Mouse (Mus musculus): Measurements from ENCODE around the gene Sstr5. TPM values are rescaled to one million over a fixed set of nuclear protein-coding genes. Genes with fewer than 3 reads are reported as not detected.
A peak's percentile ranks its signal among the peaks of the same experiment; 100 is the strongest.

Sstr5 gene
- polyA plus RNA-seq (2016; fragmentation: Nextera tagmentation; extraction: Ambion mirVana): 1.1 and 1.5 TPM in 2 replicates

- no peak for DNase-seq (ENCODE audit: low spot score)
- Histone ChIP-seq H3K27ac (peak within 1 kb of the TSS; percentile 65), H3K4me1 (peaks cover 42% of the 10 kb centered on the region), H3K36me3 (no peaks in the 10 kb centered on the region), H3K9me3 (no peaks in the 10 kb centered on the region), H3K27me3 (ENCODE audit: insufficient read depth, poor library complexity, severe bottlenecking) (peaks cover 87% of the 10 kb centered on the region), H3K4me3 (peak within 1 kb of the TSS; percentile 57)
- WGBS: 1% methylated on average over 17 of the region's 28 CpGs
Observed at GRCm38 (mm10) chr17:25497013-25497412, at the start of gene Sstr5. TSS of gene Sstr5 (minus strand) at chr17:25497288.

GRCm38 (mm10) chr17:25541768-25542167 lies 44.7 kb upstream of the Sstr5 start:
- H3K4me1 ChIP-seq: peaks cover 19% of the 10 kb centered on the region
- 84% methylated on average over 4 of the region's 4 CpGs for WGBS
- H3K36me3 ChIP-seq: no peaks in the 10 kb centered on the region
- no peak overlapping the region for H3K27ac ChIP-seq
- peaks cover 13% of the 10 kb centered on the region; the same call in 1 of the 2 replicates for H3K27me3 ChIP-seq (ENCODE audit: insufficient read depth, poor library complexity, severe bottlenecking)
- H3K9me3 ChIP-seq: no peaks in the 10 kb centered on the region
- DNase-seq (ENCODE audit: low spot score): no peak
- no peak overlapping the region for H3K4me3 ChIP-seq

GRCm38 (mm10) chr17:25540731-25541130 lies 43.6 kb upstream of the Sstr5 start:
- peaks cover 15% of the 10 kb centered on the region; the same call in 1 of the 2 replicates for H3K27me3 ChIP-seq (ENCODE audit: insufficient read depth, poor library complexity, severe bottlenecking)
- no peaks in the 10 kb centered on the region for H3K36me3 ChIP-seq
- 74% methylated on average over 5 of the region's 5 CpGs for WGBS
- no peak for DNase-seq (ENCODE audit: low spot score)
- H3K9me3 ChIP-seq: no peaks in the 10 kb centered on the region
- no peak overlapping the region for H3K4me3 ChIP-seq
- H3K27ac ChIP-seq: 0 out of 2 replicates have a peak overlapping the region, but pooled peaks have one; percentile 82
- peaks cover 18% of the 10 kb centered on the region for H3K4me1 ChIP-seq

GRCm38 (mm10) chr17:25538945-25539875 lies 42.1 kb upstream of the Sstr5 start:
- peak; percentile 83 for DNase-seq (ENCODE audit: low spot score)
- WGBS: 40% methylated on average over 27 of the region's 27 CpGs
- H3K9me3 ChIP-seq: no peaks in the 10 kb centered on the region
- H3K27me3 ChIP-seq (ENCODE audit: insufficient read depth, poor library complexity, severe bottlenecking): peaks cover 25% of the 10 kb centered on the region; the same call in 1 of the 2 replicates
- H3K4me3 ChIP-seq: peak overlapping the region; percentile 35
- H3K36me3 ChIP-seq: no peaks in the 10 kb centered on the region
- peak overlapping the region; percentile 82 for H3K27ac ChIP-seq
- peaks cover 18% of the 10 kb centered on the region for H3K4me1 ChIP-seq

- Histone ChIP-seq H3K27ac (peak overlapping the region; percentile 13; the same call in 1 of the 2 replicates), H3K27me3 (ENCODE audit: insufficient read depth, poor library complexity, severe bottlenecking) (peaks cover 23% of the 10 kb centered on the region; the same call in 1 of the 2 replicates), H3K9me3 (no peaks in the 10 kb centered on the region), H3K4me1 (peaks cover 8% of the 10 kb centered on the region; the same call in 1 of the 2 replicates), H3K36me3 (no peaks in the 10 kb centered on the region), H3K4me3 (no peak overlapping the region)
- no peak for DNase-seq (ENCODE audit: low spot score)
- 61% methylated on average over 8 of the region's 8 CpGs for WGBS
Observed at GRCm38 (mm10) chr17:25530357-25531022, 33.4 kb upstream of the Sstr5 start.

GRCm38 (mm10) chr17:25522080-25522479 lies 25.0 kb upstream of the Sstr5 start:
- 77% methylated on average over 12 of the region's 12 CpGs for WGBS
- H3K27me3 ChIP-seq (ENCODE audit: insufficient read depth, poor library complexity, severe bottlenecking): peaks cover 45% of the 10 kb centered on the region
- H3K36me3 ChIP-seq: no peaks in the 10 kb centered on the region
- H3K27ac ChIP-seq: no peak overlapping the region
- H3K4me1 ChIP-seq: peaks cover 15% of the 10 kb centered on the region
- no peaks in the 10 kb centered on the region for H3K9me3 ChIP-seq
- no peak for DNase-seq (ENCODE audit: low spot score)
- no peak overlapping the region for H3K4me3 ChIP-seq

GRCm38 (mm10) chr17:25520492-25520891 lies 23.4 kb upstream of the Sstr5 start:
- peaks cover 20% of the 10 kb centered on the region for H3K4me1 ChIP-seq
- H3K27ac ChIP-seq: peak overlapping the region; percentile 52; the same call in 1 of the 2 replicates
- no peak for DNase-seq (ENCODE audit: low spot score)

GRCm38 (mm10) chr17:25519511-25519910 lies 22.4 kb upstream of the Sstr5 start:
- H3K4me1 ChIP-seq: peaks cover 20% of the 10 kb centered on the region
- no peak overlapping the region for H3K4me3 ChIP-seq
- H3K9me3 ChIP-seq: no peaks in the 10 kb centered on the region
- no peak for DNase-seq (ENCODE audit: low spot score)
- H3K27me3 ChIP-seq (ENCODE audit: insufficient read depth, poor library complexity, severe bottlenecking): peaks cover 41% of the 10 kb centered on the region
- 85% methylated on average over 5 of the region's 5 CpGs for whole genome bisulfite sequencing
- H3K36me3 ChIP-seq: no peaks in the 10 kb centered on the region
- no peak overlapping the region for H3K27ac ChIP-seq

More at GRCm38 (mm10) chr17:25520492-25520891, 23.4 kb upstream of the Sstr5 start:
- Histone ChIP-seq H3K4me3 (0 out of 2 replicates have a peak overlapping the region, but pooled peaks have one; percentile 12), H3K36me3 (no peaks in the 10 kb centered on the region), H3K27me3 (ENCODE audit: insufficient read depth, poor library complexity, severe bottlenecking) (peaks cover 49% of the 10 kb centered on the region), H3K9me3 (no peaks in the 10 kb centered on the region)
- 27% methylated on average over 9 of the region's 9 CpGs for WGBS

- no peaks in the 10 kb centered on the region for H3K9me3 ChIP-seq
- peak overlapping the region; percentile 37; the same call in 1 of the 2 replicates for H3K27ac ChIP-seq
- H3K27me3 ChIP-seq (ENCODE audit: insufficient read depth, poor library complexity, severe bottlenecking): peaks cover 33% of the 10 kb centered on the region
- H3K4me1 ChIP-seq: peaks cover 20% of the 10 kb centered on the region
- DNase-seq (ENCODE audit: low spot score): no peak
- 88% methylated on average over 17 of the region's 17 CpGs for WGBS
- H3K4me3 ChIP-seq: no peak overlapping the region
- no peaks in the 10 kb centered on the region for H3K36me3 ChIP-seq
Observed at GRCm38 (mm10) chr17:25518144-25518543, 21.1 kb upstream of the Sstr5 start.

GRCm38 (mm10) chr17:25516315-25516714 lies 19.2 kb upstream of the Sstr5 start:
- Histone ChIP-seq H3K27me3 (ENCODE audit: insufficient read depth, poor library complexity, severe bottlenecking) (peaks cover 33% of the 10 kb centered on the region), H3K27ac (no peak overlapping the region), H3K9me3 (no peaks in the 10 kb centered on the region), H3K4me1 (peaks cover 20% of the 10 kb centered on the region), H3K36me3 (no peaks in the 10 kb centered on the region), H3K4me3 (no peak overlapping the region)
- 19% methylated on average over 5 of the region's 5 CpGs for WGBS
- DNase-seq (ENCODE audit: low spot score): no peak

- Histone ChIP-seq H3K4me3 (no peak overlapping the region), H3K27ac (no peak overlapping the region), H3K27me3 (ENCODE audit: insufficient read depth, poor library complexity, severe bottlenecking) (peaks cover 35% of the 10 kb centered on the region), H3K4me1 (peaks cover 13% of the 10 kb centered on the region; the same call in 1 of the 2 replicates), H3K9me3 (no peaks in the 10 kb centered on the region), H3K36me3 (no peaks in the 10 kb centered on the region)
- DNase-seq (ENCODE audit: low spot score): no peak
- WGBS: 89% methylated on average over 2 of the region's 2 CpGs
Observed at GRCm38 (mm10) chr17:25514055-25514454, 17.0 kb upstream of the Sstr5 start.

GRCm38 (mm10) chr17:25511876-25512275 lies 14.8 kb upstream of the Sstr5 start:
- no peak overlapping the region for H3K27ac ChIP-seq
- H3K4me3 ChIP-seq: no peak overlapping the region
- H3K36me3 ChIP-seq: no peaks in the 10 kb centered on the region
- WGBS: 74% methylated on average over 3 of the region's 3 CpGs
- peaks cover 32% of the 10 kb centered on the region for H3K27me3 ChIP-seq (ENCODE audit: insufficient read depth, poor library complexity, severe bottlenecking)
- no peak for DNase-seq (ENCODE audit: low spot score)
- peaks cover 13% of the 10 kb centered on the region; the same call in 1 of the 2 replicates for H3K4me1 ChIP-seq
- H3K9me3 ChIP-seq: no peaks in the 10 kb centered on the region
